Mouse (Mus musculus): ENCODE data around the gene Klk7.

Gene Klk7

GRCm38 (mm10) chr7:43782275-43783265, 28.5 kb upstream of the Klk7 start:
- no peak for TF ChIP-seq GATA4 (IDR thresholded peaks at IDR 0.05; ENCODE audit: insufficient replicate concordance, low read length)

GRCm38 (mm10) chr7:43785286-43785685, 25.8 kb upstream of the Klk7 start:
- TF ChIP-seq GATA4 (IDR thresholded peaks at IDR 0.05; ENCODE audit: insufficient replicate concordance, low read length) = no peak

GRCm38 (mm10) chr7:43788096-43788495, 23.0 kb upstream of the Klk7 start:
- no peak for TF ChIP-seq GATA4 (IDR thresholded peaks at IDR 0.05; ENCODE audit: insufficient replicate concordance, low read length)

- TF ChIP-seq GATA4 (IDR thresholded peaks at IDR 0.05; ENCODE audit: insufficient replicate concordance, low read length) = no peak
Observed at GRCm38 (mm10) chr7:43789295-43789694, 21.8 kb upstream of the Klk7 start.

- no peak for TF ChIP-seq GATA4 (IDR thresholded peaks at IDR 0.05; ENCODE audit: insufficient replicate concordance, low read length)
Observed at GRCm38 (mm10) chr7:43791591-43791990, 19.5 kb upstream of the Klk7 start, which contains the start of gene Klk9. Gene Klk9 (plus strand): TSS chr7:43791891.

GRCm38 (mm10) chr7:43796355-43796754, 14.7 kb upstream of the Klk7 start:
- no peak for TF ChIP-seq GATA4 (IDR thresholded peaks at IDR 0.05; ENCODE audit: insufficient replicate concordance, low read length)

GRCm38 (mm10) chr7:43797333-43797769, 13.7 kb upstream of the Klk7 start, which contains the start of gene Klk8:
Gene Klk8 (plus strand): TSS chr7:43797577.
- TF ChIP-seq GATA4 (IDR thresholded peaks at IDR 0.05; ENCODE audit: insufficient replicate concordance, low read length) = no peak

GRCm38 (mm10) chr7:43797844-43798462, 13.1 kb upstream of the Klk7 start:
- TF ChIP-seq GATA4 (IDR thresholded peaks at IDR 0.05; ENCODE audit: insufficient replicate concordance, low read length) = no peak

- no peak for TF ChIP-seq GATA4 (IDR thresholded peaks at IDR 0.05; ENCODE audit: insufficient replicate concordance, low read length)
Observed at GRCm38 (mm10) chr7:43799876-43800275, 11.2 kb upstream of the Klk7 start.

- TF ChIP-seq GATA4 (IDR thresholded peaks at IDR 0.05; ENCODE audit: insufficient replicate concordance, low read length) = no peak
Observed at GRCm38 (mm10) chr7:43815211-43815610, 4.1 kb downstream of the Klk7 start.

GRCm38 (mm10) chr7:43816746-43817145, 5.7 kb downstream of the Klk7 start:
- TF ChIP-seq GATA4 (IDR thresholded peaks at IDR 0.05; ENCODE audit: insufficient replicate concordance, low read length) = no peak

- TF ChIP-seq GATA4 (IDR thresholded peaks at IDR 0.05; ENCODE audit: insufficient replicate concordance, low read length) = no peak
Observed at GRCm38 (mm10) chr7:43821581-43821980, 10.5 kb downstream of the Klk7 start.

- TF ChIP-seq GATA4 (IDR thresholded peaks at IDR 0.05; ENCODE audit: insufficient replicate concordance, low read length) = no peak
Observed at GRCm38 (mm10) chr7:43824199-43824598, 13.1 kb downstream of the Klk7 start, which contains the start of gene Klk6. Gene Klk6 (plus strand): TSS chr7:43824499.

- TF ChIP-seq GATA4 (IDR thresholded peaks at IDR 0.05; ENCODE audit: insufficient replicate concordance, low read length) = no peak
Observed at GRCm38 (mm10) chr7:43826056-43826455, 15.0 kb downstream of the Klk7 start.

GRCm38 (mm10) chr7:43827706-43828105, 16.6 kb downstream of the Klk7 start:
- no peak for TF ChIP-seq GATA4 (IDR thresholded peaks at IDR 0.05; ENCODE audit: insufficient replicate concordance, low read length)

GRCm38 (mm10) chr7:43829006-43829405, 17.9 kb downstream of the Klk7 start:
- TF ChIP-seq GATA4 (IDR thresholded peaks at IDR 0.05; ENCODE audit: insufficient replicate concordance, low read length) = no peak

All from liver, adult (tissue).